Mouse (Mus musculus): ENCODE results near the gene Ndufa10. TPM values are rescaled to one million over a fixed set of nuclear protein-coding genes. Genes with fewer than 3 reads are reported as not detected.

Ndufa10 gene
- polyA plus RNA-seq, 1 experiment: 112 TPM

DNA sequence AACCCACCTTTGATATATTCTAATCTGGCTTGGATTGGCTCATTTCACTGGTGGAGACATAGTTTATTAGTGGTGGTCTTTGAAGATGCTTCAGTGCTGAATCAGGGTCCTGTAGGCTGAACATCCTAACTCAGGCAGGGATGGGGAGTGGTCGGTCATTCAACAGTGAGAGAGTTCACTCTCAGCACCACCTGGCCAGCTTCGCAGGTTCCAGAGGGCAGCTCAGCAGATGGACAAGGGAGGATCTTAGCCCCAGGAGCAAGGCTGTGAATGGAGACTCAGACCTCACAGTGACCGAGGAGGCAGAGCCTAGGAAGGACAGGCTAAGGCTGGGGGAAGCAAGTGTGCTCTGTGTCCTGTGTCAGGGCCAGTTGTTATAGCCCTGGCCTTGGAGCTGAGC, 42.2 kb downstream of the Ndufa10 start:
- no peak for DNase-seq (ENCODE audit: low read depth)

DNA sequence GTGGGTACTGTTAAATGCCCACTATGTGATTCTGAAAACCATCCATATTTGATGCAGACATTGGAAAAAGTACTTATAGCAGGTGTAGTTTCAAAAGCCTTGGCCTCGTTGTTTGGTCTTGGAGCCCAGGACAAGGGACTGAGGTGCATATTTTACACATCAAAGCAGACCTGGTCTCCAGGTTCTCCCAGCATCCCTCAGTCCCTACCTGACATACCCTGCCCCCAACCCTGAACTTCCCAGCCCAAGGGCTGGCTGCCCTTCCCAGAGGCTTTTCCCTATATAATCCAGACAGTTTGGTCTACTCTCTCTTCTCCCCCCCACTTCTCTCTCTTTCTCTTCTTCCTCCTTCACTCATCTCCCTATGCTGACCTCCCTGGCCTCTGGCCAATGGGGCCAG, 42.7 kb downstream of the Ndufa10 start:
- DNase-seq (ENCODE audit: low read depth): no peak

DNA sequence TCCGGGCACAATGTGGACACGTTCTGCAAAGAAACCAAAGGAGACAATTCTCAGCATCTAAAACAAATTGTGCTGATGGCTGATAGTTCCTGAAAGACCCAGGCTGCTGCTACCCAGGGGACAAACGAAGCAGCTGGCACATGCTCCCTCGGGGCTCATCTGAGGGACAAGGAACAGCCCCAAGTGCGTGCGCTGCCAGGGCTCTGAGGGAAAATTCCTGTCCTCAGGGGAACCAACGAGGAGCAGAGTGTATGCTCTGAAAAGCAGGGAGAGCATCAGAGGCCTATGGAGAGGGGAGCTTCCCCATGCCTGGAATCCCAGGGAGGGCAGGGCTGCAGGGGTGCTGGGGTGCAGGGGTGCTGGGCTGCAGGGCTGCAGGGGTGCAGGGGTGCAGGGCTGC, 48.9 kb downstream of the Ndufa10 start:
- DNase-seq (ENCODE audit: low read depth): no peak

DNA sequence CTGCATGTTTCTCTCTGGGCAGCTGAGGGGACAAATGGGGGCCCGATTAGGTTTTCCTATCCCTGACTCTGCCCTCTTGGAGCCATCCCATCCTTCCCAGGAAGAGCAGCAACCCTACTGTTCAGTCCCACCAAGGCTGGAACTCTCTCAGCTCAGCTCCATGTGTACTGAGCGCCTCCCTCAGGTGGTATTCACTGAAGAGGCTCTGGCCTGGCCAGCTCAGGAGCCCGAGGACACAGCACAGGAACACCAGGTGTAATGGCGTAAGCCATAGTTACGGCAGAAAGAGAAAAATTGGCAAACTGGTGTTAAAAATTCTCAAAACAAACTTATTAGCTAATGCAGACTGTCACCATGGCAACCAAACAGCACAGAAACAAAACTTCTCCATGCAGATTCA, 68.5 kb downstream of the Ndufa10 start:
- no peak for DNase-seq (ENCODE audit: low read depth)

DNA sequence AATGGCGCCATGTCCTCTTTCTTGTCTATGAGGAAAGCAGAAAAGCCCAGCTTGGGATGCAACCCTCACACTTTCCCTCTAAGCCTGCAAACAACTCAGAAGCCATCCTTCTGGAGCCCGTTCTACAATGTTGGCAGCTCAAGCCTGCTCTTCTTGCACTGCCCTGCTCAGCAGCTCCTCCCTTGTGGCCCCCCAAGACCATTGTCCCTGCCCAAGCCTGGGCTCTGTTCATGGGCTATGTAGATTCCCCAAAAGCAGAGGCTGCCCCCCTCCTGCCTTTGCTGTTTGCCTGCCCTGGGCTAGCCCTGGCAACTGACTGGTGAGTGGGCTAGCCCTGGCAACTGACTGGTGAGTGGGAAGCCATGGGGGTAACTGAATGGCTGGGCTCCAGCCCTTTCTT, 73.1 kb downstream of the Ndufa10 start:
- DNase-seq (ENCODE audit: low read depth): no peak

DNA sequence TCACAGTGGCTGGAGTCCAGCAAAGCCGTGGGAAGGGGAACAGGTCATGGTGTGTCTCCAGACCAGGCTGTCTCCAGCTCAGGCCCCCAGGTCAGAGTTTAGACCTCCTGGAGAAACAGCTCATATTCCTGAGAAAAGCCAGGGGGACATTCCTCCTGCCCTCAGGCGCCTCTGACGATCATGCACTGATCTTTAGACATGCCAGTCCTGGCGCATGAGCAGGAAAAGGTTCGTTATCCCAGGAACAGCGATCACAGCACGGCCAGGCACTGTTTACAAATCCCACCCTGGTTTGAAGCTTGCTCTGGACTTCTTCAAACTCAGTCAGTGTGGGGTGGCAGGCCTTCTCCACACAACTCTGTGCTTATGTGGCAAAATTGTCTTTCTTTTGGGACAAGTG, 75.1 kb downstream of the Ndufa10 start:
- DNase-seq (ENCODE audit: low read depth): no peak

DNA sequence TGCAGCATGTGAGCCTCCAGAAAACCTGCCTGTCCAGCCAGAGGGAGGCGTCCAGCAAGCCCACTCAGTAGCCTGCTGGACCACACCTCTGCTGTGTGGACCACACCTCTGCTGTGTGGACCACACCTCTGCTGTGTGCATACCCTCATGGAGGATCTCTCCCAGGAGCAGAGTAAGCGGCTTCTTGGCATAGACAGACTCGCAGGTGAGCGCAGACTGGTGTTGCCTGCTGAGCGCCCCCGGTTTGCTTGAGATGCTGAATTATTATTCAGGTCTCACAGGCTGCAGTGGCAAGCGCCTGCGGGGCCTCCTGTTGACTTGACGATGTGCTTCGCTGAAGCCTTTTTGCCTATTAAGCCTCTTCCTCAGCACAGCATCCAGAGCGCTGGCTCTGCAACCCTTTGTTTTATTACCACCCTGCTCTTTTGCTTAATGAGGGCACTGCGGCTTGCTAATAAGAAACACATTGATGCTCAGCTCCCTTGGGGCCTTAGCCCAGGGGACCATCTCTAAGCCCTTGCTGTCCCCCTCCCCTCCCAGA, 76.1 kb downstream of the Ndufa10 start:
- DNase-seq (ENCODE audit: low read depth): no peak

DNA sequence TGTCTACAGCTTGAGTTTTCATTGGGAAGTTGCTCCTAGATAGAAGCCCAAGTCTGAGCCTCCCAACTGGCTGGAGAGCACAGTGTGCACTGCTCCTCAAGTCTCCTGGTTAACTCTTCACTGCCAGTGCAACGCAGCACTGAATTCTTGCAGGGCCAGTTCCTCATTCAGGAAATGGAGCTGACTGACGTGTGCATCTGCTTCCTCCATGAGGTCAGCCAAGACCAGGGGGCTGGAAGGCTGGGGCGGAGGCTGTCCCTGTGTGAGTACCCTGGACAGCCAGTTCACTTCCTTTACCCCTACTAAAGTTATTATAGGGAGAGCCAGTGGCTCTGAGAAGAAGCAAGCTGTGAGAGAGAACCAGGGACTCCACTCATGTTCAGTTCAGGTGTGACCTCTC, 79.4 kb downstream of the Ndufa10 start:
- no peak for DNase-seq (ENCODE audit: low read depth)

DNA sequence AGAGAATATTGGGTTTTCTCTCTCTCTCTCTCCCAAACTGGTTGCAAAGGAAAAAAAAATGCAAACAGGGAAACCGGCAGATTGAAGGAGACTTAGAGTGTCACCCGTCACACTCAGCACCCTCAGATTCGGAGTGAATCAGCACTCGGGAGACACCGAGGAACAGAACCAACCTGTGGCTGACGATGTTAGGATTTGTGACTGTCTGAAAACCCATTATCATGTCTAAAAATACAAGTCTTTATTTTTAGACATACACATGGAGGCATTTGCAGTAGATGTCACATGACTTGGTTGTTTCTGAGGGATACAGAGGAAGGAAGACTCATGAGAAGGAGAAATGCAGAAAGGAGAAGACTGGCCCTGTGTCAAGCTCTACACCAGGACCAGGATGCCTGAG, 80.5 kb downstream of the Ndufa10 start:
- no peak for DNase-seq (ENCODE audit: low read depth)

Other genes with a start within 250 kb of the Ndufa10 start
- not detected in 2 replicates for gene Olfr1416, start 11.3 kb upstream of the Ndufa10 start, polyA plus RNA-seq (2012; rRNA removed)
- gene Olfr1415, start 22.2 kb upstream of the Ndufa10 start, polyA plus RNA-seq (2012; rRNA removed): not detected in 2 replicates
- gene Olfr1414, start 44.8 kb upstream of the Ndufa10 start, polyA plus RNA-seq (2012; rRNA removed): 1.5 and 1.9 TPM in 2 replicates
- not detected in 2 replicates for gene Olfr1413, start 97.5 kb upstream of the Ndufa10 start, polyA plus RNA-seq (2012; rRNA removed)
- gene Olfr1412, start 111.9 kb upstream of the Ndufa10 start, polyA plus RNA-seq (2012; rRNA removed): not detected in 2 replicates
- not detected in 2 replicates for gene Olfr1411, start 120.6 kb upstream of the Ndufa10 start, polyA plus RNA-seq (2012; rRNA removed)
- gene Olfr1410, start 131.9 kb upstream of the Ndufa10 start, polyA plus RNA-seq (2012; rRNA removed): not detected in 2 replicates
- not detected in 2 replicates for gene Olfr12, start 143.9 kb upstream of the Ndufa10 start, polyA plus RNA-seq (2012; rRNA removed)
- 223 and 237 TPM in 2 replicates for gene Cops9, start 168.1 kb upstream of the Ndufa10 start, polyA plus RNA-seq (2012; rRNA removed)
- 0.55 and 0.89 TPM in 2 replicates for gene Otos, start 175.0 kb upstream of the Ndufa10 start, polyA plus RNA-seq (2012; rRNA removed)

Measured in gonadal fat pad, adult 2 months (tissue).